Mouse (Mus musculus) kidney, adult 18-20 months (tissue): ENCODE measurements around the gene Phox2a.
A peak's percentile ranks its signal among the peaks of the same experiment; 100 is the strongest.

ENCODE experiments used
- DNase-seq: peaks from one replicate; pipeline ENCODE4 v3.0.0; 2021

Gene Phox2a

DNA sequence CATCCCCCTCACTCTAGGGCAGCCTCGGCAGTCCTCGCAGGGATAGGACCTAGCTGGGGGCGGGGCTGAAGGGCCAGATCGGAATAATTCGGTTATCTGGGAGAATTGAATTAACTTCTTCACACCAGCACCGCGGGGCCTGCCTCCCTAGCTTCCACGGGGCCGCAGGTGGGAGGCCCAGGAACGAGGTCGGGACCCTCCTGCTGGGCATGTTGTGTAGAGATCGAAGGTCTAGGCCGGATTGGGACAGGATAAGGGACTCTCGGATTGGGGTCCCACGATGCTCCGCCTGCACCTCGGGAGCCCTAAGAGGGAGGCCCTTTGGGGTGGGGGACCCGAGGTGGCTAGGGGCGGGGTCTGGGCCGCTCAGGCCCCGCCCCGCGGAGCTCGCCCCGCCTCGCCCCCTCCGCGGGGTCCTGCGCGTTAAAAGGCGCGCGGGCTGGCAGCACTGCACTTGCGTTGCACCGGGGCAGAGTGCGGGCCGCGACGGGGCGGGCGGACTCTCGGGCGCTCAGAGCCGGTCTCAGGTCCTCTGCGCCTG lies at the start of gene Phox2a:
Gene Phox2a (plus strand): TSS at position 453 of the 541 bp plus-strand sequence.
- no peak for DNase-seq

DNA sequence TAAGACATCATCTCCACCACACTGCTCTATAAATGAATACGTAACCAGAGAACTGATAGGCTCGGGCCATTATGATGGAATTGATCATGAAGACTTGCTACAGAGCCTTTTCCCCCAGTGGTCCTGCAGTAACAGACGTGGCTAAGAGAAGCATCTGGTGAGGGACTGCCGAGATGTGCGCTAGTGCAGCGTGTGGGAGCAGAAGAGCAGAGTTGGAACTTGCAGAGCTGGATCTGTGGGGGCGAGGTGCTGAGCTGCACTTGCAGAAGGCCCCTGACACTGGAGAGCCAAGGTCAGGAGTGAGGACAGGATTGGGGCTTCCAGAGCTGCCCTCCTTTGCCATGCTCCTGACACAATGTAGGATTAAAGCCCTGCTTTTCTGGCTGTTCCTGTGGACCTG lies 48.1 kb upstream of the Phox2a start:
- DNase-seq, result no peak

DNA sequence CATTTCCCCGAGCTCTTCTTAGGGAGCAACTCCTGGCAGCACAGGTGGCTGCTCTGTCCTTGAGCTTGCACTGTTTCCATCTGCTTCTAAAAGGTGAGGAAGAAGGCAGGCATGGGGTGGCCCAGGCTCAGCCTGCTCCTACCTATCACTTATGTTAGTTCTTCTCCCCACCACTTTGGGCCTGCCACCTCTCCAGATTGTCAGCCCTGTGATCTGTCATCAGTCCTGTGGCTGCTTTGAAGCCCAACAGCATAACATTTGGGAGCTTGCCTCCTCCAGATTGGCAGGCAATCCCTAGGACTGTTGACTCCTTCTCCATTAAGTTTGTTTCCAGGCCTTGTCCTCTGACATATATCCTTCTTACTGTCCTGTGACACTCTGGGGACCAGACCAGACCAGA lies 46.5 kb upstream of the Phox2a start:
- DNase-seq, result no peak

- DNase-seq, result no peak
Measured at GRCm38 (mm10) chr7:101772687-101773086, 45.4 kb upstream of the Phox2a start.

DNA sequence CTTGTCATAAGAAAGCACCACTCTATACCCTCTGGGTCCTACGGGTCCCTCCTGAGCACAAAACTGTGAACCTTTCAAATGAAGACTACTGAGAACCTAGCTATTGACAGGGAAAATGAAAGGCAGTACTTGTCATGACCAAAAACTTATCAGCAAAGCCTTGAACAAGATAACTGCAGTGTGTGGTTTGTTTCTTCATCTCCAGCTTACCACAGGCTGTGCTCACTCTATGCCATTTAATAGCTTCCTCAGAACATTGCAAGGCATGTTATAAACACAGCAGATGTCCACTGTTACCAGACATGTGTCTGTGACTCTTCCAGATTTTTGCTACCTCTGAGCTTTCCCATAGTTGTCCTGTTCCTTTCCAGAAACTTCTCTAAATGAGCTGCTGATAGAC lies 41.1 kb upstream of the Phox2a start:
- DNase-seq, result no peak

- no peak for DNase-seq
Measured at GRCm38 (mm10) chr7:101820295-101821030, 2.4 kb downstream of the Phox2a start.

DNA sequence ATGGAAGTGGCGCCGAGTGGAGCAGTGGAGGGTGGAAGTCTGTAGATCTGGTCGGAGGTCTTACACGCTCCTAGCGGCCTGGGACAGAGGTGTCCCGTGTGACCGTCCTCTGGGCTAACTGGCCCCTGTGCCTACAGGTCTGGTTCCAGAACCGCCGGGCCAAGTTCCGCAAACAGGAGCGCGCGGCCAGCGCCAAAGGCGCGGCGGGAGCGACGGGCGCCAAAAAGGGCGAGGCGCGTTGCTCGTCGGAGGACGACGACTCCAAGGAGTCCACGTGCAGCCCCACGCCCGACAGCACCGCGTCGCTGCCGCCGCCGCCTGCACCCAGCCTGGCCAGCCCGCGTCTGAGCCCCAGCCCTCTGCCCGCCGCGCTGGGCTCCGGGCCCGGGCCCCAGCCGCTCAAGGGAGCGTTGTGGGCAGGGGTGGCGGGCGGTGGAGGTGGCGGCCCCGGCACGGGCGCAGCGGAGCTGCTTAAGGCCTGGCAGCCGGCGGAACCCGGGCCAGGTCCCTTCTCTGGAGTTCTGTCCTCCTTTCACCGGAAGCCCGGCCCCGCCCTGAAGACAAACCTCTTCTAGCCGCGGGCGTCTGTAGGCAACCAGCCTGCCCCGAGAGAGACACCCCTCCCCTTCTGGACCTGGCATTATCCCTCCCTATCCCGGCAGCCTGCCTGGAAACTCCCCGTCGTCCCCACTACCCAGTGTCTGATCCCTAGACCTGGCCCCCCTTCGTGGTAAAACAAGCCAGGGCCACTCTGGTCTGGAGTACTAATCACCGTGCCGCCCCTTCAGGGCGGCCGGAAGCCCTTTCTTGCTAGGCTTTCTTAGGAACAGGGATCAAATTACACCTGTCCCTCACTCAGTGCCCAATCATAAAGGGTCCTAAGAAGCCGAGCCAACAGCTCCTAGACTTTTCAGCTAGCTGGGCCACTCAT lies 3.7 kb downstream of the Phox2a start:
- peak; percentile 59 for DNase-seq

- DNase-seq, result peak; percentile 77
Measured at GRCm38 (mm10) chr7:101822836-101823757, 5.0 kb downstream of the Phox2a start.

- peak; percentile 72 for DNase-seq
Measured at GRCm38 (mm10) chr7:101823758-101824630, 5.9 kb downstream of the Phox2a start.

- DNase-seq, result no peak
Measured at GRCm38 (mm10) chr7:101830373-101830772, 12.3 kb downstream of the Phox2a start.

DNA sequence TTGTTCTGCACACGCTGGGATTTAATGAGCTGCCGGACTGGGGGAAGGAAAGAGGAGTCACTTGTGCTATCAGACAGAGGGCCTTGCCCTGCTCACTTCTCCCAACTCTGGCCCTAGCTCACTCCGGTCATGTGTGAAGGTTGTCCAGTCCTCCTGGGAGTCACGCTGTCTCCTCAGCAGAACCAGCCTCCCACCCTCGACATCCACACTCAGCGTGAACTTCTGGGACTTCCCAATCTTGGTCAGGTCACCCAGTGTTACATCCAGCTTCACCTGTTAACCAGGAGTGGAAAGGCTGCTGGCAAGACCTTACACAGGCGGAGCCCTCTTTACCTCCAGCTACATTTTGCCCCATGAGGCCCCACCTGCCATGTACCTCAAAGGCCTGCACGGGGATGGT lies 13.3 kb downstream of the Phox2a start:
- DNase-seq, result no peak

- DNase-seq, result no peak
Measured at GRCm38 (mm10) chr7:101832372-101832771, 14.3 kb downstream of the Phox2a start.

GRCm38 (mm10) chr7:101833352-101833751 lies 15.2 kb downstream of the Phox2a start:
- no peak for DNase-seq

GRCm38 (mm10) chr7:101833916-101834584 lies 15.9 kb downstream of the Phox2a start:
- no peak for DNase-seq

GRCm38 (mm10) chr7:101834903-101835302 lies 16.8 kb downstream of the Phox2a start:
- no peak for DNase-seq

GRCm38 (mm10) chr7:101835457-101836109 lies 17.5 kb downstream of the Phox2a start:
- no peak for DNase-seq

DNA sequence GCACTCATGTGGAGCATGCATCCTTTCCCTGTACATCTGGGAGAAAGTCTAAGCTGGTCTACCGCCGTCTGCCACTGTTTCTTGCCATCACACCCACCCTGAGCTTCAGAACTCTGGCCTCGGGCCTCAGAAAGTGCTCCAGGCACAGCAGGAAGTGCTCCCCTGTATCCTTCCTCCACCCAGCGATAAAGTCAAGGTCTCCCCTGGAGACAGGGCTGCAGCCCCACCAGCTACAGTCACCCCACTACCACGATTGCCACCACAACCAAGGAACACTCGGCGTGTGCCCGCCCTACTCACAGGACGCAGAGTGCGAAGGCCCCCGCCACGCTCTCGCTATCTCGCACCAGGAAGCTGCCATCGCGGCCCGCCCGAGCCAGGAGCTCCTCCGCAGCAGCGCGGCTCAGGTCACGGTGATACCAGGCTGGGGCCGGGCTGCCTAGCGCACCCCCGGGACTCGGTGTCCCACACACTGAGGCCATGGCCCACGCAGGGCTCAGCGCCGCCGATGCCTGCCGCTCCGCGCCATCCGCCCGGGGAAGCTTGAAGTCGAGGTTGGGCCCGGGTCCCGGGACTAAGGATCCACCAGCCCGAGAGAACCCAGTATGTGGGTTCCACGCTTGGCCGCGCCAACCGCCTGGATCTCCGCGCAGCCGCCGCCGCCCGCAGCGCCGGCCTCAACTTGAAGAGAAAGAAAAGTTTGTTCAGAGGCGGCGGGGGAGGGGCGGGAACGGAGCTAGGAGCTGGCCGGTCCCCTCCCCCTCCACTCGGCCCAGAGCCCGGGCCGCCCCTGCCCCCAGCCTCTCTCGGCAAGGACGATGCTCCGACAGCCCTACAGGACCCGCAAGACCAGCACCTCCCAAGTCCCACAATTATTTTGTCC lies 18.4 kb downstream of the Phox2a start:
- DNase-seq, result peak; percentile 79

DNA sequence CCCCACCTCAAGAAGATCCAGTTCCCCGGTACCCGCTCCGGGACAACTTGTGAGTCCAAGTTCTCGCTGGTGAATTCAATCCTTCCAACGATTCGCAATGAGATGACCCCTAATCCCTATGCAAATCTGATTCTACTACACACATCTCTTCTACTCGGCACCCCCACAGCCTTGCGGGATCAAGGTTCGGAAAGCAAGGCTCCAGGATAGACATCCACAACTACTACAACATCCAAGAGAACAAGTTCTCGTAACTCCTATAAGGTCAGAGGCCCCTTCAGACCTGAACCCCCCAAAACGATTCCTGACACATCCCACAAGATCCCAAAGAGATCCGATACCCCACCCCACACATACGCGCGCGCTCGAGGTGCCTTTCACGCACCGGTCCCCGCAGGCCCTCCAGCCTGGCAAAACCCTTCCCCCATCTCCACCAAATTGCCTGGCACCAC lies 19.1 kb downstream of the Phox2a start:
- no peak for DNase-seq
